Mouse (Mus musculus): ENCODE data around the gene Cep85l. TPM values are rescaled to one million over a fixed set of nuclear protein-coding genes. Genes with fewer than 3 reads are reported as not detected.

The Cep85l gene
- total and polyA plus RNA-seq, 3 experiments: 4.3 to 5.7 (median 5.0) TPM

GRCm38 (mm10) chr10:53378296-53378695, 1.5 kb downstream of the Cep85l start:
- dilution Hi-C loops (cut with MboI; ENCODE audit: extremely low pct_ligation_motif_present, extremely low pct_unique_long_range_greater_than_20kb, low sequenced_read_pairs) (no loop called here), in situ Hi-C loops (cut with MboI; ENCODE audit: low pct_ligation_motif_present, low pct_unique_long_range_greater_than_20kb, low sequenced_read_pairs) (no loop called here)
- Histone ChIP-seq H3K9ac (ENCODE audit: insufficient read depth, low read depth) (peak overlapping the region; percentile 76; the same call in 1 of the 2 replicates), H3K27ac (ENCODE audit: insufficient read depth, low read depth) (no peak overlapping the region), H3K4me1 (ENCODE audit: control insufficient read depth in 1 of 2, insufficient read depth in 2 of 2) (peaks cover 7 to 41% of the 10 kb centered on the region in 2 experiments; a peak in 2 of 4 replicates), H3K4me3 (replicated peaks in 1 of 3; ENCODE audit: low read depth in 2 of 3, low read length in 2 of 3, poor library complexity in 1 of 3) (peak overlapping the region; percentile 49 to 82 (median 72)), H3K79me2 (replicated peaks; ENCODE audit: control insufficient read depth, extremely low read depth, insufficient read depth, poor library complexity, severe bottlenecking) (peaks cover 15% of the 10 kb centered on the region), H3K4me2 (ENCODE audit: insufficient read depth, low read depth, poor library complexity, severe bottlenecking) (peak overlapping the region; percentile 95), H3K27me3 (replicated peaks) (no peaks in the 10 kb centered on the region), H3K9me3 (replicated peaks; ENCODE audit: low read length) (no peaks in the 10 kb centered on the region), H3K36me3 (replicated peaks in 1 of 2; ENCODE audit: control insufficient read depth in 1 of 2, insufficient read depth in 1 of 2, low read length in 1 of 2) (peaks cover 0 to 10% of the 10 kb centered on the region in 2 experiments)
- no peak for DNase-seq (ENCODE audit: extremely low read depth)
- TF ChIP-seq POLR2AphosphoS2 (IDR thresholded peaks at IDR 0.05; ENCODE audit: low read depth, low read length) (no peak), EP300 (IDR thresholded peaks at IDR 0.05; ENCODE audit: low read length) (no peak), CHD1 (IDR thresholded peaks at IDR 0.05; ENCODE audit: low read depth, low read length) (no peak), MYC (IDR thresholded peaks at IDR 0.05; ENCODE audit: low read depth, low read length) (no peak), MAFK (IDR thresholded peaks at IDR 0.05; ENCODE audit: insufficient replicate concordance, low read length) (no peak), NRF1 (IDR thresholded peaks at IDR 0.05; ENCODE audit: low read depth, low read length) (no peak), E2F4 (IDR thresholded peaks at IDR 0.05; ENCODE audit: insufficient replicate concordance, low read depth, low read length) (no peak)

- H3K9ac ChIP-seq (ENCODE audit: insufficient read depth, low read depth): no peak overlapping the region
- H3K4me1 ChIP-seq (ENCODE audit: control insufficient read depth in 1 of 2, insufficient read depth in 2 of 2): peaks cover 7 to 41% of the 10 kb centered on the region in 2 experiments; a peak in 2 of 4 replicates
- no peaks in the 10 kb centered on the region for H3K27me3 ChIP-seq (replicated peaks)
- dilution Hi-C loops (cut with MboI; ENCODE audit: extremely low pct_ligation_motif_present, extremely low pct_unique_long_range_greater_than_20kb, low sequenced_read_pairs) (no loop called here), in situ Hi-C loops (cut with MboI; ENCODE audit: low pct_ligation_motif_present, low pct_unique_long_range_greater_than_20kb, low sequenced_read_pairs) (no loop called here)
- H3K36me3 ChIP-seq (replicated peaks in 1 of 2; ENCODE audit: control insufficient read depth in 1 of 2, insufficient read depth in 1 of 2, low read length in 1 of 2): peaks cover 0 to 10% of the 10 kb centered on the region in 2 experiments
- no peak overlapping the region for H3K27ac ChIP-seq (ENCODE audit: insufficient read depth, low read depth)
- H3K4me2 ChIP-seq (ENCODE audit: insufficient read depth, low read depth, poor library complexity, severe bottlenecking): peak overlapping the region; percentile 46
- no peaks in the 10 kb centered on the region for H3K9me3 ChIP-seq (replicated peaks; ENCODE audit: low read length)
- no peak overlapping the region for H3K4me3 ChIP-seq (replicated peaks in 1 of 3; ENCODE audit: low read depth in 2 of 3, low read length in 2 of 3, poor library complexity in 1 of 3)
- H3K79me2 ChIP-seq (replicated peaks; ENCODE audit: control insufficient read depth, extremely low read depth, insufficient read depth, poor library complexity, severe bottlenecking): peaks cover 15% of the 10 kb centered on the region
- DNase-seq (ENCODE audit: extremely low read depth): no peak
- no peak for TF ChIP-seq KAT2A (IDR thresholded peaks at IDR 0.05; ENCODE audit: insufficient replicate concordance, low read length)
- TF ChIP-seq MAFK (IDR thresholded peaks at IDR 0.05; ENCODE audit: insufficient replicate concordance, low read length): no peak
- TF ChIP-seq RCOR1 (conservative IDR thresholded peaks at IDR 0.05; ENCODE audit: low read depth, low read length): no peak
- no peak for TF ChIP-seq ZMIZ1 (IDR thresholded peaks at IDR 0.05; ENCODE audit: low read depth, low read length)
- no peak for TF ChIP-seq POLR2AphosphoS2 (IDR thresholded peaks at IDR 0.05; ENCODE audit: low read depth, low read length)
- TF ChIP-seq EP300 (IDR thresholded peaks at IDR 0.05; ENCODE audit: low read length): no peak
- TF ChIP-seq POLR2A (IDR thresholded peaks at IDR 0.05; ENCODE audit: low read depth, low read length): no peak
- TF ChIP-seq TCF12 (IDR thresholded peaks at IDR 0.05; ENCODE audit: low read depth, low read length): no peak
- no peak for TF ChIP-seq JUND (conservative IDR thresholded peaks at IDR 0.05; ENCODE audit: low read depth, low read length)
- no peak for TF ChIP-seq ZNF384 (IDR thresholded peaks at IDR 0.05; ENCODE audit: low read depth, low read length)
- TF ChIP-seq MXI1 (IDR thresholded peaks at IDR 0.05; ENCODE audit: low read depth, low read length): no peak
- TF ChIP-seq MAZ (IDR thresholded peaks at IDR 0.05; ENCODE audit: low read depth, low read length): no peak
- no peak for TF ChIP-seq SIN3A (IDR thresholded peaks at IDR 0.05; ENCODE audit: low read length)
- no peak for TF ChIP-seq BHLHE40 (IDR thresholded peaks at IDR 0.05; ENCODE audit: low read depth, low read length)
- no peak for TF ChIP-seq CHD2 (IDR thresholded peaks at IDR 0.05; ENCODE audit: low read length)
- TF ChIP-seq MEF2A (IDR thresholded peaks at IDR 0.05; ENCODE audit: borderline replicate concordance, low read depth, low read length): no peak
- TF ChIP-seq ZC3H11A (IDR thresholded peaks at IDR 0.05; ENCODE audit: low read depth, low read length): no peak
- TF ChIP-seq GABPA (IDR thresholded peaks at IDR 0.05; ENCODE audit: insufficient replicate concordance, low read depth, low read length): no peak
Observed at GRCm38 (mm10) chr10:53377096-53377495, 2.7 kb downstream of the Cep85l start.

Data from CH12.LX (cell line).